Mouse (Mus musculus) olfactory bulb, adult 2 months (tissue): ENCODE results near the gene St7.

Experiments used
- CTCF ChIP-seq: fragments of 200-500 bp; IDR thresholded peaks from 2 replicates; pipeline ENCODE4 v1.5.1; 2012; ENCODE audit warnings: low read depth, mild to moderate bottlenecking, low read length, moderate library complexity; ENCODE audit not compliant: insufficient read depth
- POLR2A ChIP-seq: fragments of 200-500 bp; IDR thresholded peaks from 2 replicates; pipeline ENCODE4 v1.6.1; 2012; ENCODE audit warnings: mild to moderate bottlenecking, low read depth, low read length, moderate library complexity; ENCODE audit not compliant: insufficient read depth

GRCm38 (mm10) chr6:17814074-17814649 lies 121.4 kb downstream of the St7 start:
- TF ChIP-seq CTCF = no peak
- TF ChIP-seq POLR2A = no peak
